Mouse (Mus musculus) stomach, embryonic 16.5 days (tissue): ENCODE data around the gene Stk10. TPM values are rescaled to one million over a fixed set of nuclear protein-coding genes. Genes with fewer than 3 reads are reported as not detected.

Experiments
- ATAC-seq: fragments of 200-750 bp; cut with Nextera tagmentation; 2 replicates; pipeline ENCODE4 v1.8.0; 2017; ENCODE audit warnings: moderate number of reproducible peaks, moderate TSS enrichment; ENCODE audit not compliant: insufficient read depth, low FRiP score
- H3K27ac ChIP-seq: fragments of 300-500 bp; sonication (generic); 2 replicates; pipeline ENCODE4 v1.5.1; 2014; ENCODE audit warnings: low read length
- H3K27me3 ChIP-seq: fragments of 300-500 bp; sonication (generic); 2 replicates; pipeline ENCODE4 v1.6.1; 2014; ENCODE audit warnings: low read length, control low read depth, mixed read lengths; ENCODE audit not compliant: control insufficient read depth, insufficient read depth
- H3K36me3 ChIP-seq: fragments of 300-500 bp; sonication (generic); 2 replicates; pipeline ENCODE4 v1.6.1; 2014; ENCODE audit warnings: low read length; ENCODE audit not compliant: control insufficient read depth, insufficient read depth
- H3K4me1 ChIP-seq: fragments of 300-500 bp; sonication (generic); 2 replicates; pipeline ENCODE4 v1.6.1; 2014; ENCODE audit warnings: low read length, control low read depth, mixed read lengths; ENCODE audit not compliant: control insufficient read depth, insufficient read depth
- H3K4me2 ChIP-seq: fragments of 300-500 bp; sonication (generic); 2 replicates; pipeline ENCODE4 v1.6.1; 2014; ENCODE audit warnings: low read depth, low read length, mixed read lengths
- H3K4me3 ChIP-seq: fragments of 300-500 bp; sonication (generic); replicated peaks from 2 replicates; pipeline ENCODE4 v1.5.1; 2014; ENCODE audit warnings: mild to moderate bottlenecking, low read length
- H3K9ac ChIP-seq: fragments of 300-500 bp; sonication (generic); 2 replicates; pipeline ENCODE4 v1.6.1; 2014; ENCODE audit warnings: low read length
- H3K9me3 ChIP-seq: fragments of 300-500 bp; sonication (generic); replicated peaks from 2 replicates; pipeline ENCODE4 v1.6.1; 2016; ENCODE audit warnings: low read length, control low read depth; ENCODE audit not compliant: control insufficient read depth
- WGBS: fragments of 180-500 bp; shearing (Covaris S2); extraction: QIAGEN DNeasy Blood & Tissue Kit; methylation state at CpG from one replicate; pipeline ENCODE4 v1.1.7; 2014; 5-methylcytosine and 5-hydroxymethylcytosine counted together
- polyA plus RNA-seq: library from polyadenylated mRNA; unstranded; fragments of >200 nt; fragmentation: Nextera tagmentation; extraction: Ambion mirVana; gene quantifications from 2 replicates; pipeline ENCODE4 v1.2.1, GENCODE M21; 2015

Stk10 gene
- polyA plus RNA-seq, 1 experiment from 2014 or later: 4.2 TPM

- no peaks in the 10 kb centered on the region for H3K36me3 ChIP-seq
- WGBS: 82% methylated on average over 15 of the region's 15 CpGs
- no peak overlapping the region for H3K9ac ChIP-seq
- H3K27me3 ChIP-seq: no peaks in the 10 kb centered on the region
- H3K4me1 ChIP-seq: peaks cover 15% of the 10 kb centered on the region
- no peaks in the 10 kb centered on the region for H3K9me3 ChIP-seq
- H3K4me2 ChIP-seq: no peak overlapping the region
- ATAC-seq: no peak
- H3K27ac ChIP-seq: no peak overlapping the region
- no peak overlapping the region for H3K4me3 ChIP-seq
These were observed 35.7 kb downstream of the Stk10 start for GRCm38 (mm10) chr11:32568637-32569293.

GRCm38 (mm10) chr11:32571103-32571502, 38.0 kb downstream of the Stk10 start:
- no peak overlapping the region for H3K9ac ChIP-seq
- WGBS: 83% methylated on average over 6 of the region's 6 CpGs
- no peak overlapping the region for H3K4me3 ChIP-seq
- H3K9me3 ChIP-seq: no peaks in the 10 kb centered on the region
- H3K27me3 ChIP-seq: no peaks in the 10 kb centered on the region
- H3K4me2 ChIP-seq: no peak overlapping the region
- ATAC-seq: no peak
- peaks cover 9% of the 10 kb centered on the region for H3K4me1 ChIP-seq
- no peaks in the 10 kb centered on the region for H3K36me3 ChIP-seq
- no peak overlapping the region for H3K27ac ChIP-seq

- Histone ChIP-seq H3K4me1 (no peaks in the 10 kb centered on the region), H3K27ac (no peak overlapping the region), H3K9ac (no peak overlapping the region), H3K4me3 (no peak overlapping the region), H3K9me3 (no peaks in the 10 kb centered on the region), H3K4me2 (no peak overlapping the region), H3K36me3 (no peaks in the 10 kb centered on the region), H3K27me3 (no peaks in the 10 kb centered on the region)
- 86% methylated on average over 2 of the region's 2 CpGs for WGBS
- ATAC-seq: no peak
These were observed 40.6 kb downstream of the Stk10 start for GRCm38 (mm10) chr11:32573669-32574068.

GRCm38 (mm10) chr11:32575964-32576759, 43.1 kb downstream of the Stk10 start:
- Histone ChIP-seq H3K36me3 (no peaks in the 10 kb centered on the region), H3K4me3 (no peak overlapping the region), H3K9ac (no peak overlapping the region), H3K4me1 (no peaks in the 10 kb centered on the region), H3K27me3 (no peaks in the 10 kb centered on the region), H3K27ac (no peak overlapping the region), H3K9me3 (no peaks in the 10 kb centered on the region), H3K4me2 (no peak overlapping the region)
- 67% methylated on average over 6 of the region's 6 CpGs for WGBS
- ATAC-seq: no peak

DNA sequence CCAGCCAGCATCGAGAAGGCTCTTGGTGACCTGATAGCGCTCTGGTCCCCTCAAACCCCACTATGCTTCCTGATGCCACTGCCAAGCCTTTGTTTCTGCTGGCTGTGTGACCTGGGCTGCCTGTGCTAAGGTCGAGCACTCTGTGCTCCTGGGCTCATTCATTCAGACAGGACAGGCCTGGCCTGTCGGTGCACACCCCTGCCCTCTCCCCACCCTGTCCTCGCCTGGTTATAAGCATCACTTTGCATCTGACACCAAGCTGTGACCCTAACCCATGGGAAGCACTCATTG, 43.6 kb downstream of the Stk10 start:
- H3K9ac ChIP-seq: no peak overlapping the region
- no peak overlapping the region for H3K4me3 ChIP-seq
- 41% methylated on average over 5 of the region's 5 CpGs for WGBS
- no peak overlapping the region for H3K27ac ChIP-seq
- H3K36me3 ChIP-seq: no peaks in the 10 kb centered on the region
- H3K4me2 ChIP-seq: no peak overlapping the region
- no peaks in the 10 kb centered on the region for H3K27me3 ChIP-seq
- H3K4me1 ChIP-seq: no peaks in the 10 kb centered on the region
- no peak for ATAC-seq
- no peaks in the 10 kb centered on the region for H3K9me3 ChIP-seq

GRCm38 (mm10) chr11:32580305-32580947, 47.3 kb downstream of the Stk10 start:
- H3K27me3 ChIP-seq: no peaks in the 10 kb centered on the region
- H3K4me2 ChIP-seq: no peak overlapping the region
- no peaks in the 10 kb centered on the region for H3K4me1 ChIP-seq
- no peak overlapping the region for H3K9ac ChIP-seq
- no peak overlapping the region for H3K4me3 ChIP-seq
- no peaks in the 10 kb centered on the region for H3K36me3 ChIP-seq
- H3K9me3 ChIP-seq: no peaks in the 10 kb centered on the region
- no peak for ATAC-seq
- 79% methylated on average over 16 of the region's 16 CpGs for WGBS
- no peak overlapping the region for H3K27ac ChIP-seq

DNA sequence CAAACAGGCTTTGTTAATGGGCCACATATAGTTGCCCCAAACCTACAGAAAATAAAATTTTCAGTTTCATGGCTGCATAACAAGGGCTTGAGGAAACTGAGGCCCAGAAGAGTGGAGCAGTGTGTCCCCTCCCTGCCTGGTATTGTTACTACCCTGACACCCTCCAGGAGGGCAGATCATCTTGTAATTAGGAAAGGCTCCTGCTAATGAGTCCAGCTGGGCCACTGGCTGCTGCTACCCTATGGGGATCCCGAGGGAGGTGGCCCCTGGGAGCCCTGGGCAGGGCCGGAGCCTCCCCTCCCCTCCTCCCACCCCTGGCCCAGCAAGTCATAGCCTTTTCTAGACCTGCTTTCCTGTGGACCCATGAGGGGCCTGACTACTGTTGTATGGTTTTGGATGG, 47.9 kb downstream of the Stk10 start:
- Histone ChIP-seq H3K4me2 (no peak overlapping the region), H3K9ac (no peak overlapping the region), H3K27ac (no peak overlapping the region), H3K4me3 (no peak overlapping the region), H3K9me3 (no peaks in the 10 kb centered on the region), H3K36me3 (no peaks in the 10 kb centered on the region), H3K4me1 (no peaks in the 10 kb centered on the region), H3K27me3 (no peaks in the 10 kb centered on the region)
- no peak for ATAC-seq
- 73% methylated on average over 2 of the region's 2 CpGs for WGBS

DNA sequence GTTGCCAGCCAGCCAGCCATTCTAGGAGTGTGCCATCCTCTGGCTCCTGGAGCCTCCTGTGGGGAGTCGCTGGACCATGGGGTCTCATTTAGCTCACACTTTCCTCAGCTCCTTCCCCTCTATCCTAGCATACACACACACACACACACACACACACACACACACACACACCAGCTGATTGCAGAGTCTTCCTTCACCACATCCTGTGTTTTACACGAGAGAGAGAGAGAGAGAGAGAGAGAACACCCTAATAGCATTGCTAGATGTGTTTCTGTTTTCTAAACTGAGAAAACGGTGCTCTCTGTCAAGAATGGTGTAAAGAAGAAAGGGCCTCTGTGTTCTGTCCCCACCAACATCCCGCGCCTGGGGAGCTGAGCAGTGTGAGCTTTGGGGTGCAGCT, 49.7 kb downstream of the Stk10 start:
- Histone ChIP-seq H3K4me3 (no peak overlapping the region), H3K4me2 (no peak overlapping the region), H3K27me3 (no peaks in the 10 kb centered on the region), H3K9ac (no peak overlapping the region), H3K4me1 (peaks cover under 1% of the 10 kb centered on the region; the same call in 1 of the 2 replicates), H3K9me3 (no peaks in the 10 kb centered on the region), H3K27ac (no peak overlapping the region), H3K36me3 (no peaks in the 10 kb centered on the region)
- no peak for ATAC-seq
- 65% methylated on average over 5 of the region's 5 CpGs for WGBS

- ATAC-seq: no peak
- Histone ChIP-seq H3K27me3 (no peaks in the 10 kb centered on the region), H3K4me3 (no peak overlapping the region), H3K9me3 (no peaks in the 10 kb centered on the region), H3K27ac (no peak overlapping the region), H3K9ac (no peak overlapping the region), H3K4me2 (no peak overlapping the region), H3K4me1 (peaks cover 3% of the 10 kb centered on the region; the same call in 1 of the 2 replicates), H3K36me3 (no peaks in the 10 kb centered on the region)
- 70% methylated on average over 6 of the region's 6 CpGs for WGBS
These were observed 52.9 kb downstream of the Stk10 start for GRCm38 (mm10) chr11:32585996-32586395.
